Mouse (Mus musculus) urinary bladder, postnatal 14 days (tissue): ENCODE measurements around the gene Gnmt.

Experiments
- DNase-seq: peaks from one replicate; pipeline ENCODE4 v3.0.0; 2021; ENCODE audit warnings: low spot score

Gene Gnmt

GRCm38 (mm10) chr17:46741305-46741704, 12.3 kb upstream of the Gnmt start:
- DNase-seq, result no peak

GRCm38 (mm10) chr17:46736160-46736559, 7.2 kb upstream of the Gnmt start:
- DNase-seq, result peak; percentile 26

- DNase-seq, result no peak
These were observed 6.3 kb upstream of the Gnmt start for GRCm38 (mm10) chr17:46735287-46735686.

GRCm38 (mm10) chr17:46734055-46734454, 5.1 kb upstream of the Gnmt start:
- no peak for DNase-seq

GRCm38 (mm10) chr17:46728496-46728895, 472 bp downstream of the Gnmt start:
- DNase-seq, result no peak

- DNase-seq, result no peak
These were observed 947 bp downstream of the Gnmt start for GRCm38 (mm10) chr17:46728021-46728420.

GRCm38 (mm10) chr17:46727271-46727670, 1.7 kb downstream of the Gnmt start:
- DNase-seq, result no peak

- DNase-seq, result no peak
These were observed 3.0 kb downstream of the Gnmt start for GRCm38 (mm10) chr17:46725731-46726645.

GRCm38 (mm10) chr17:46725273-46725672, 3.7 kb downstream of the Gnmt start:
- DNase-seq, result no peak

- DNase-seq, result no peak
These were observed 4.4 kb downstream of the Gnmt start for GRCm38 (mm10) chr17:46724477-46725084.

GRCm38 (mm10) chr17:46721077-46721476, 7.9 kb downstream of the Gnmt start:
- no peak for DNase-seq

- no peak for DNase-seq
These were observed 14.0 kb downstream of the Gnmt start for GRCm38 (mm10) chr17:46714756-46715481.

GRCm38 (mm10) chr17:46713849-46714248, 15.1 kb downstream of the Gnmt start:
- DNase-seq, result no peak

GRCm38 (mm10) chr17:46712442-46712841, 16.5 kb downstream of the Gnmt start:
- no peak for DNase-seq

- DNase-seq, result peak; percentile 67
These were observed 17.2 kb downstream of the Gnmt start for GRCm38 (mm10) chr17:46711612-46712271.

- DNase-seq, result peak; percentile 94
These were observed 17.9 kb downstream of the Gnmt start, which contains the start of gene Pex6 for GRCm38 (mm10) chr17:46710959-46711597. Gene Pex6, plus strand, starts transcription at chr17:46711463.

GRCm38 (mm10) chr17:46706375-46707089, 22.4 kb downstream of the Gnmt start:
- no peak for DNase-seq

GRCm38 (mm10) chr17:46704887-46705835, 23.8 kb downstream of the Gnmt start, which contains the start of gene Ppp2r5d:
Gene Ppp2r5d, minus strand, starts transcription at chr17:46705111.
- DNase-seq, result peak; percentile 97
